Mouse (Mus musculus): ENCODE results near the gene Snn.

DNA sequence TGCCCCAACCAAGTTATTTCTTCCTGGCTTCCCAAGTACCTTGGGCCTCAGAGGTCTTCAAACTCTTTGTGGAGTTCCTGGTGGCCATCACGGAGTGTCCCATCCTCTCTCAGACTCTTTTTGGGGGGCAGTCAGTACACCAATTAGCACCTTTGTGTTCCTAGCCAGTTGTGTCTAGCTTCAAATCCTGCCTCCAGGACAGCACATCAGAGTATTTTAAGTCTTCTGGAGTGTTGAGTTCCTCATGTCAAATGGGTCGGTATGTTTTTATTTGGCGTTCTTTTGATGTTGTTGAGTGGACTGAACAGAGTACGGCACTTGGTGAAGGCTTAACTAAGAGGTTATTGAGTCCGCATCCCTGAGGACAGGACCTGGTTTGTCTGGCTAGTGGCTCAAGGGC is 4.7 kb downstream of the Snn start:
- TF ChIP-seq EP300 (IDR thresholded peaks at IDR 0.05; ENCODE audit: low read depth) (no peak), CTCF (IDR thresholded peaks at IDR 0.05; ENCODE audit: low read depth) (no peak)
